Mouse (Mus musculus): ENCODE results near the gene Tnk2. TPM values are rescaled to one million over a fixed set of nuclear protein-coding genes. Genes with fewer than 3 reads are reported as not detected.
A peak's percentile ranks its signal among the peaks of the same experiment; 100 is the strongest.

Gene Tnk2
- polyA plus RNA-seq, 1 experiment from 2014 or later, result 20.0 TPM

- Histone ChIP-seq H3K4me1 (ENCODE audit: insufficient read depth) (no peaks in the 10 kb centered on the region), H3K4me2 (no peak overlapping the region), H3K36me3 (ENCODE audit: insufficient read depth) (peaks cover 24% of the 10 kb centered on the region), H3K27me3 (ENCODE audit: insufficient read depth, low read length) (no peaks in the 10 kb centered on the region), H3K4me3 (ENCODE audit: low read depth, low read length) (no peak overlapping the region), H3K9me3 (ENCODE audit: low read depth, low read length) (no peaks in the 10 kb centered on the region), H3K9ac (no peak overlapping the region), H3K27ac (ENCODE audit: low read depth) (no peak overlapping the region)
- DNase-seq, result no peak
- no peak for ATAC-seq (ENCODE audit: insufficient read depth)
- WGBS, result 55% methylated on average over 5 of the region's 5 CpGs
- TF ChIP-seq CTCF (IDR thresholded peaks at IDR 0.05; ENCODE audit: low read depth), result no peak
These were observed 42.3 kb downstream of the Tnk2 start for GRCm38 (mm10) chr16:32685998-32686397.

- DNase-seq (peak; percentile 28), ATAC-seq (ENCODE audit: insufficient read depth) (no peak)
- H3K9ac ChIP-seq, result no peak overlapping the region
- no peak overlapping the region for H3K4me2 ChIP-seq
- H3K27ac ChIP-seq (ENCODE audit: low read depth), result no peak overlapping the region
- peak; percentile 39 for TF ChIP-seq CTCF (IDR thresholded peaks at IDR 0.05; ENCODE audit: low read depth)
- H3K4me3 ChIP-seq (ENCODE audit: low read depth, low read length), result no peak overlapping the region
- 77% methylated on average over 5 of the region's 5 CpGs for WGBS
- H3K36me3 ChIP-seq (ENCODE audit: insufficient read depth), result peaks cover 12% of the 10 kb centered on the region; the same call in 1 of the 2 replicates
- no peaks in the 10 kb centered on the region for H3K9me3 ChIP-seq (ENCODE audit: low read depth, low read length)
- H3K4me1 ChIP-seq (ENCODE audit: insufficient read depth), result no peaks in the 10 kb centered on the region
- H3K27me3 ChIP-seq (ENCODE audit: insufficient read depth, low read length), result no peaks in the 10 kb centered on the region
These were observed 43.5 kb downstream of the Tnk2 start for GRCm38 (mm10) chr16:32687221-32687620.

- Histone ChIP-seq H3K4me3 (ENCODE audit: low read depth, low read length) (no peak overlapping the region), H3K4me2 (no peak overlapping the region), H3K9ac (no peak overlapping the region), H3K27me3 (ENCODE audit: insufficient read depth, low read length) (no peaks in the 10 kb centered on the region), H3K36me3 (ENCODE audit: insufficient read depth) (no peaks in the 10 kb centered on the region), H3K4me1 (ENCODE audit: insufficient read depth) (no peaks in the 10 kb centered on the region), H3K9me3 (ENCODE audit: low read depth, low read length) (no peaks in the 10 kb centered on the region), H3K27ac (ENCODE audit: low read depth) (no peak overlapping the region)
- DNase-seq, result no peak
- TF ChIP-seq CTCF (IDR thresholded peaks at IDR 0.05; ENCODE audit: low read depth), result no peak
- ATAC-seq (ENCODE audit: insufficient read depth), result no peak
- 43% methylated on average over 4 of the region's 4 CpGs for WGBS
These were observed 45.1 kb downstream of the Tnk2 start for GRCm38 (mm10) chr16:32688770-32689169.

GRCm38 (mm10) chr16:32689501-32689900 is 45.8 kb downstream of the Tnk2 start:
- Histone ChIP-seq H3K9me3 (ENCODE audit: low read depth, low read length) (no peaks in the 10 kb centered on the region), H3K27me3 (ENCODE audit: insufficient read depth, low read length) (no peaks in the 10 kb centered on the region), H3K4me2 (no peak overlapping the region), H3K36me3 (ENCODE audit: insufficient read depth) (no peaks in the 10 kb centered on the region), H3K27ac (ENCODE audit: low read depth) (no peak overlapping the region), H3K4me1 (ENCODE audit: insufficient read depth) (no peaks in the 10 kb centered on the region), H3K9ac (no peak overlapping the region), H3K4me3 (ENCODE audit: low read depth, low read length) (no peak overlapping the region)
- TF ChIP-seq CTCF (IDR thresholded peaks at IDR 0.05; ENCODE audit: low read depth), result peak; percentile 95
- DNase-seq, result peak; percentile 92
- ATAC-seq (ENCODE audit: insufficient read depth), result peak; percentile 51
- WGBS, result 5% methylated on average over 9 of the region's 9 CpGs

GRCm38 (mm10) chr16:32696841-32697464 is 53.3 kb downstream of the Tnk2 start:
- peak; percentile 75 for TF ChIP-seq CTCF (IDR thresholded peaks at IDR 0.05; ENCODE audit: low read depth)
- no peak for ATAC-seq (ENCODE audit: insufficient read depth)
- no peaks in the 10 kb centered on the region for H3K27me3 ChIP-seq (ENCODE audit: insufficient read depth, low read length)
- H3K27ac ChIP-seq (ENCODE audit: low read depth), result no peak overlapping the region
- peak; percentile 76 for DNase-seq
- H3K9ac ChIP-seq, result no peak overlapping the region
- H3K4me2 ChIP-seq, result no peak overlapping the region
- no peaks in the 10 kb centered on the region for H3K4me1 ChIP-seq (ENCODE audit: insufficient read depth)
- H3K36me3 ChIP-seq (ENCODE audit: insufficient read depth), result no peaks in the 10 kb centered on the region
- no peaks in the 10 kb centered on the region for H3K9me3 ChIP-seq (ENCODE audit: low read depth, low read length)
- H3K4me3 ChIP-seq (ENCODE audit: low read depth, low read length), result no peak overlapping the region
- whole genome bisulfite sequencing, result 34% methylated on average over 7 of the region's 7 CpGs

GRCm38 (mm10) chr16:32697665-32698446 is 54.2 kb downstream of the Tnk2 start:
- Histone ChIP-seq H3K4me2 (no peak overlapping the region), H3K4me1 (ENCODE audit: insufficient read depth) (no peaks in the 10 kb centered on the region), H3K9ac (no peak overlapping the region), H3K9me3 (ENCODE audit: low read depth, low read length) (no peaks in the 10 kb centered on the region), H3K4me3 (ENCODE audit: low read depth, low read length) (no peak overlapping the region), H3K36me3 (ENCODE audit: insufficient read depth) (no peaks in the 10 kb centered on the region), H3K27ac (ENCODE audit: low read depth) (no peak overlapping the region), H3K27me3 (ENCODE audit: insufficient read depth, low read length) (no peaks in the 10 kb centered on the region)
- ATAC-seq (ENCODE audit: insufficient read depth) (no peak), DNase-seq (no peak)
- 85% methylated on average over 22 of the region's 22 CpGs for WGBS
- peak; percentile 50 for TF ChIP-seq CTCF (IDR thresholded peaks at IDR 0.05; ENCODE audit: low read depth)

- H3K27ac ChIP-seq (ENCODE audit: low read depth), result no peak overlapping the region
- DNase-seq (no peak), ATAC-seq (ENCODE audit: insufficient read depth) (peak; percentile 14; the same call in 1 of the 2 replicates)
- H3K9me3 ChIP-seq (ENCODE audit: low read depth, low read length), result no peaks in the 10 kb centered on the region
- no peaks in the 10 kb centered on the region for H3K4me1 ChIP-seq (ENCODE audit: insufficient read depth)
- WGBS, result 35% methylated on average over 7 of the region's 7 CpGs
- H3K4me3 ChIP-seq (ENCODE audit: low read depth, low read length), result no peak overlapping the region
- H3K36me3 ChIP-seq (ENCODE audit: insufficient read depth), result no peaks in the 10 kb centered on the region
- no peak overlapping the region for H3K4me2 ChIP-seq
- H3K27me3 ChIP-seq (ENCODE audit: insufficient read depth, low read length), result no peaks in the 10 kb centered on the region
- no peak overlapping the region for H3K9ac ChIP-seq
- TF ChIP-seq CTCF (IDR thresholded peaks at IDR 0.05; ENCODE audit: low read depth), result no peak
These were observed 54.9 kb downstream of the Tnk2 start for GRCm38 (mm10) chr16:32698550-32698949.

Measured in lung, embryonic 14.5 days (tissue).